Mouse (Mus musculus) stomach, postnatal 0 days (tissue): Measurements from ENCODE around the gene Sart3.

ENCODE experiments used
- CTCF ChIP-seq: IDR thresholded peaks from 2 replicates; pipeline ENCODE4 v1.5.1; 2016; ENCODE audit warnings: antibody characterized with exemption, low read depth, mild to moderate bottlenecking, moderate library complexity
- EP300 ChIP-seq: optimal IDR thresholded peaks from 2 replicates; pipeline ENCODE3; 2016; ENCODE audit warnings: antibody characterized with exemption

- peak; percentile 82 for TF ChIP-seq CTCF
- no peak for TF ChIP-seq EP300
Measured at GRCm38 (mm10) chr5:113732182-113732581, 40.1 kb downstream of the Sart3 start.
